Mouse (Mus musculus): ENCODE measurements around the gene Zfyve16.

The Zfyve16 gene

DNA sequence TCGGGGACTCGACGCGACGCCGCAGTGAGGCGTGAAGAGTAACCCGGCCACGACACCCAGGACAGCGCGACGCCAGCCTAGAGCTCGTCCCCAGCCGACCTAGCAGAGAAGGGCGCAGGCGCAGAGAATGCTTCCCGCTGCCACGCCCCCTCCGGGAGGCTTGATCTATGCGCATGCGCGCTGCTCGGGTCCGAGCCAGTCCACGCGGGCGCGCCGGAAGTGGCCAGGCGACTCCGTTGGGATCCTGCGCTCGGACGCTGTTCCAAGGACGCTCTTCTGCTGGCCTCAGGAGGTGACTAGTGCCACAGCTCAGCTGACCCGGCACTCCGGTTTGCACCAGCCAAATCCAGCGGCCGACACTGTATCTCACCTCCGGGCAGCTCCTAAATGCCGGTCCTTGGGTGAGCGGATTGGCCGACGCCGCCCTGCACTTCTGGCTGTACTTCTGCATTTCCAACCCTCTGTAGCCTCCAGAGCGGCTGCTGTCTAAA is at the start of gene Zfyve16:
Gene Zfyve16 (minus strand): TSS at position 148 of the 491 bp plus-strand sequence.
- peak; percentile 98 for DNase-seq

DNA sequence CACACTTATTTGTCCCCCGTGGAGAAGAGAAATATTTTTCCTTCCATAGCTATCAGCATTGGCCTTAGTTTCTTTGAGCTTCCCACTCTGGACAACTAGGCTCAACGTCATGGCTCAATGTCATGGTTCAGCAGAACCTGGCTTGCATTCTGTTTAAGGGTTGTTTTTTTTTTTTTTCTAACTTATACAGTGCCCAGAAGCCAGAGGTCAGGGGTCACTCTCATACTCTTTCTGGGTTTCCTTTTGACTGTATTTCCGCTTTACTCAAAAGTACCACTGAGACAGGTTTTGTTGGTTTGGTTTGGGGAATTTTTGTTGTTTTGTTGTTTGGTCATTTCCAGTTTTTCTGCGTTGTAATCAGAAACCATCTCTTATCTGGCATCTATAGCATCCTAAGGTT is 47.5 kb upstream of the Zfyve16 start:
- DNase-seq = no peak

DNA sequence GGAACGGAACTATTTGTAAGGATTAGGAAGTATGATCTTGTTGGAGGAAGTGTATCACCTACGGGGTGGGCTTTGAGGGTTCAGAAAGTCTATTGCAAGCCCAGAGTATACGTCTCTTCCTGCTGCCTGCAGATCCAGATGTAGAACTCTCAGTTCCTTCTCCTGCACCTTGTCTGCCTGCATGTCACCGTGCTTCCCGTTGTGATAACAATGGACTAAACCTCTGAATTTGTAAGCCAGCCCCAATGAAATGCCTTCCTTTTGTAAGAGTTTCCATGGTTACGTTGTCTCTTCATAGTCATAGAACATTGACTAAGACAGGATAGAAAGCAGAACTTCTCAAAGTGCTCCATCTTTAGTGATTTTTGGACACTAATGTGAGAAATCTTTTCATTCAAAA is 46.0 kb upstream of the Zfyve16 start:
- DNase-seq = no peak

DNA sequence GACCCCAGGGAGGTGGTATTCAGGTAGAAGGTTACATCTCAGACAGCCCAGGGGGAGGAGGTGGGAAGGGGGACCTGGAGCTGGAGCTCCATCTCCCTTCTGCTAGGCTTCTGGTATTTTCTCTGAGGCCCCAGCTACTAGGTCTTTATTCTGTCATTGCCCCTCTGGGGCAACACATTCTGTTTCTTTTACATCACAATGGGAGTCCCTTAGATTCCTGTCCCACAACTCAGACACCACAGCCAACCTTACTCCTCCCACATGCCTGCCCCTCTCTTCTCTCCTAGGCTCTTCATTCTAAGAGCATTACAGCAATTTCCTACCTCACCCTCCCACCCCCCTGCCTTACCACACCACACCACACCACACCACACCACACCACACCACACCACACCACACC is 45.4 kb upstream of the Zfyve16 start, which contains the start of gene Spz1:
Gene Spz1 (minus strand): TSS at position 101 of the 400 bp plus-strand sequence.
- DNase-seq = no peak

DNA sequence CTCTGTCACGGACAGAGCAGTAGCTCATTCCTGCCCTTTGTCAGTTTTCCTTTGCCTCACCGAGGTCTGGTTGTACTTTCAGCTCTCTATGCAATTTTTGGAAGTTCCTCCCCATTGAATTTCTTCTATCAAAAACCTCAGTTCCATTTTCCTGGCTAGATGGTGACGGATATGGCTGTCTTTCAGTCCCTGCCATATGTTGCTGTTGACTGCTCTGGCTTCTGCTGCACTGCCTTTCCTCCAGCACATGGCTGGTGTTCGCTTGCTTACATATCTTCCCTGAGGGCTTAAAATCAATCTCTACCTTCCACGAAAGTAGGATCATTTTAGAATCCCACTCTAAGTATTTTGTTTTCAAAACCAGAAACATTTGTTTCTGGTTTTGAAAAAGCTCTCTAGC is 28.8 kb upstream of the Zfyve16 start:
- no peak for DNase-seq

DNA sequence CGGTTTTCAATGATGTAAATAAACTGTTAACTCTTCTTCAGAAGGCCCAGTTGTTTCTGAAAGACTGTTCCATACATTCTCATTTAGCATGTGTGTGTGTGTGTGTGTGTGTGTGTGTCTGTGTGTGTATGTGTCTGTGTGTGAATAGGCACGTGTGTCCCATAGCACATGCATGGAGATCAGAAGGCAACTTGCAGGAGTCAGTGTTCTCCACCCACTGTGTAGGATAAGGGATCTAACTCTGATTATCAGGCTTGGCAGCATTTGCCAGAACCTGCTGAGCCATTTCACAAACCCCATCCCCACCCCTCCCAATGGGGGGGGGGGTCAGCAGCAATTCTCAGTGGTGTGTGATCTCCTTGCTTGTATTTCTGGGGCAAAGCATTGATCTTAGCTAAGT is 26.6 kb upstream of the Zfyve16 start:
- DNase-seq = no peak

DNA sequence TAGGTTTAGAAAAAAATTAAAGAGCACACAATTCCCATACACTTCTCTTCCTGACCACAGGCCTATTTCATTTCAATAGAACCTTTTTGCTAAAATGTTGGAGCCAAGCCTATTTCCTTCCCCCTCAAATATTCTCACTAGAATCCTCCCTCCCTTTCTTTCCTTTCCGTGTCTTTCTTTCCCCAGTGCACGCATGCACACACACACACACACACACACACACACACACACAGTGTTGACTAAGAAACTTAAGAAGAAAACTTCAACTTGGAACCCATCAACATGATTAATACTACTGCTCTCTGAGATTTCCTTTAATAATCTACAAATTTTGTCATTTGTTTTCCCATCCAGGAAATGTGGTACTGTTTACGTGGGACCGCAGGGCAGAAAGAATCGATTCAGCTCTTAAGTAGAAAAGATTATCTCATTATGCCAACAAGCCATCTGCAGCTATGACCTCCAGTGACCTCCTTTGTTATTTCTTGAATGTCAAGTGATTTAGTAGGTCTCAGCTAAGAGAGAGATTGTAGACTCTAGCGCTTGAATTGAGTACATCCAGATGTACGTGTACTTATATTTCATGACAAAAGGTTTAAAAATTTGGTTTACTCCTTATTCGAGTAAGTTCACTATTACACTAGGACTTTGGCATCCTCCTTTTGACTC is 25.9 kb upstream of the Zfyve16 start:
- no peak for DNase-seq

DNA sequence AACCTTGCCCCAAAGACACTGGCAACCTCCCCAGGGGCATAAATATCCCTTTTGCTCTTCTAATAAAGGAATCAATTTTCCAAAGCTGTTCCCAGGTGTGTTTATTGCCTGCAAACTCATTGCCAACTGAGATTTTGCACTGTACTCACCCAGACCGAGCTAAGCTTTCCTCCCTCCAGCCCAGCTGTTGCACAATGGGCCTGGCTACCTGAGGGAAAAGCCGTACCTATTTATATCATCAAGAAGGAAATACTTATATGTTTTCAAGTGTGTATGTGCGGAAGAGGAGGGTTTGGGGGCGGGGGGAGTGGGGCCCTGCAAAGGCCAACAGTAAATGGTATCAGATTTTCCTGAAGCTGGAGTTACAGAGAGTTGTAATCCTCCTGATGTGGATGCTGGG is 16.4 kb upstream of the Zfyve16 start:
- DNase-seq = no peak

DNA sequence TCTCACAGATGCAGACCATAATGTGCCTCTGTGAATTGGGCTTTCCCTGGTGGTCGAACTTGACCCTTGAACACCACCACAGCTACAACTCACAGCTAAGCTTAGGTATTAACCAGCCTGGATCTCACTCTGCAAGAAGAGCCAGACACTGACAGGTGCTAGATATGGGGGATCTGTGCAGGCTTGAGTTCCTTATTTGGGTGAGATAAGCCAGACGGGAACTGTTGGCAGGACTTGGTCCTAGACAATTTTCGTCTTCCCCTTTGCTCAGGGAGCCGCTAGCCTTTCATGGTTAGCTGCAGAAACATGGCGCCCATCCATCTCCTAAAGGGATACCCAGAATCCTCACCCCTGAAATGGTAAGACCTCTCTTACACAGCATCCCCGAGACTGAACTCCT is 10.3 kb upstream of the Zfyve16 start:
- DNase-seq = no peak

DNA sequence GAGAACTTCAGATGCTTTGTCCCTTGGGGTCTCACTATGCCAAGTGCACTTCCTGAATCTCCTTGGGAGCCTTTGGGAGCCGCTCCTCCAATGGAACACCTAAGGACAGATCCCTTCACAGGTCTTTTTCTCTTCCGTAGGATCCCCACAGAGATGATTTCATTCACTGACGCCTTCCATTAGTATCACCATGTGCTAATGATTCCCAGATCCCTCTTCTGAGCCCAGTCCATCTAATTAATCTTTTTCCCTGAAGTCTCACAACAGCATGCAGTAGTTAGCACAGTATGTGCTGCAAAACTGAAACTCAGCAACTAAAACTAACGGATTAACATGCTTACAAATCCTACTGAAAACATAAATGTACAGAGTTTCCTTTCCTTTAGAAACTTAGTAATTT is 8.5 kb upstream of the Zfyve16 start:
- no peak for DNase-seq

DNA sequence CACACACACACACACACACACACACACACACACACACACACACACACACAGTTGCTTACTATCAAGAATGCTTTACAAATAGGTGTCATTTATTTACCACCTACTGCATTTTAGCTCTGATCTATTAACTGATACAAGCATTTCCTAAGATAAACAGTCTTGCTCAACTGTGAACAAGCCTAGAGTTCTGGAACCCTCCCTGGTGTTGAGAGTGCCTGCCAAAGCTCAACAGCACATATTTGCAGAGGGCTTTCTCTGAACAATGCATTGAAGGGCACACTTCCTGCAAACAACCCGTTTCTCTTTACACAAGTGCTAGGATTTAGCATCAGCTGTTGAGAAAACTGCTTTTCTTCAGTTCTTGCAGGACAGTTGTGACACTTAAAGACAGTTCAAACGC is 3.1 kb upstream of the Zfyve16 start:
- no peak for DNase-seq

DNA sequence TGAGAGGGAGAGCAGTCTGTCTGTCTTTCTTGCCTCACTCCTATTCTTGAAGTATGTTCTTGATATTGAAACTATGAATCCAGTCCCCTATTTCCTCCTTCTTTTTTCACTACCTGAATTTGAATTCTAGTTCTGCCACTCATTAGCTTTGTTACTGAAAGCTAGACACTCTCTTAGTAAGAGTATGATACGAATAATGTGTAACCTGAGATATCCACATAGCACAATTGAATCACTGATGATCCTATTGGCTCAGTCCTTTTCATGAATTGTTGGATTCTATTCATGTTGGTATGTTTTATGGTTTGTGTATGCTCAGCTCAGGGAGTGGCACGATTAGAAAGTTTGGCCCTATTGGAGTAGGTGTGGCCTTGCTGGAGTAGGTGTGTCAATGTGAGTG is 1.5 kb upstream of the Zfyve16 start:
- no peak for DNase-seq

DNA sequence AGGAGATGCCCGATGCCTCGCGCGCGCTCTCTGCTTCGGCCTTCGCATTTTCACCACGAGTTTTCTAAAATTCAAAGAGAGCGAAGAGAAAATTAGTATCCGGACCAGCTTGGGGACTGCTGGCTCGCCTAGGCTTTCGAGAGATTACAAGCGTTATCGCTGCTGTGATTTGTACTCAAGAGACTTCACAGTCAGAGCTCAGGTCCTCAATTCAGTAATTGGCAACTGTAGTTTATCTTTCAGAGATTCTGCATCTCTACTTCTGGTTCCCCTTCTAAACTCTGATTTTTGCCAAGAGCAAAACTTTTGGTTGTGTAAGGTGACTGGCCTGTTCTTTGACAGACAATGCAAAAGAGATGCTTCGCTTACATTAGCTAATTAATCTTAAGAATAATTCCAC is 569 bp upstream of the Zfyve16 start:
- no peak for DNase-seq

DNA sequence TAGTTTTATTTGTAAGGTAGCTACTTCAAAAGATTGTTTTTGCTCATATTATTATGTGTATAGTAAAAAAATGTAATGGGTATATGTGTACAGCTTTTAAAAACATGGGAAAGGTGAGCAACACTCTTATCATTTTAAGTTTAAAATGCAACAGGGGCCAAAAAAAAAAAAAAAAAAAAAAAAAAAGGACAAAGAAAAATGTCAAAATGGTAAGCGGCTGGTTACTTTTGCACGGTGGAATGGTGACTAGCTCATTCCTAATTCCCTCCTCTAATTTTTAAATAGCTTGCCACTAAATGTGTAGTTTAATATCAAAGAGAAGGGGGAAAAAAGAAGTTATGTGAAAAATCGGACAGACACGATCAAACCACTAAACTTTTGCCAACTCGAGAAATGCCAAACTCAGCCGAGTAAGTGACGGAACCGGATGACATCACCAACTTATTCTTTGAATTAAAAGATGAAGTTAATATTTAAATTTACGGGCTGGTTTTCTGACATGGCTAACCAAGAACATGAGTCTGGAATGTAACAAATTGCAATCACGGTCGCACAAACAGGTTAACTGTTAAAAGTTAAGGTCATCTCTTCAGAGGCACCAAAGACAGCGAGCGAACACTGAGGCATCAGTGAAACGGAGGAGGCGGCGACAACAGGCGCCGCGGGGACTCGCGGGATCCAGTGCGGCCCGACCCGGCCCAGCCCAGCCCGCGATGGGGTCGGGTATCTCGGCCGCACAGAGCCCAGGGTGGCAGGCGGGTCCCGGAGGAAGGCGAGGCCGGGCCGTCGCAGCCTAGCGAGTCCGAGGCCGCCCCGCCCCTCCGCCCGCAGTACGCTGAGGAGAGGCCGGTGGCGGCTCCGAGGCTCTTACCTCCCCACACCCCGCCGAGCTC is 594 bp downstream of the Zfyve16 start:
- no peak for DNase-seq

DNA sequence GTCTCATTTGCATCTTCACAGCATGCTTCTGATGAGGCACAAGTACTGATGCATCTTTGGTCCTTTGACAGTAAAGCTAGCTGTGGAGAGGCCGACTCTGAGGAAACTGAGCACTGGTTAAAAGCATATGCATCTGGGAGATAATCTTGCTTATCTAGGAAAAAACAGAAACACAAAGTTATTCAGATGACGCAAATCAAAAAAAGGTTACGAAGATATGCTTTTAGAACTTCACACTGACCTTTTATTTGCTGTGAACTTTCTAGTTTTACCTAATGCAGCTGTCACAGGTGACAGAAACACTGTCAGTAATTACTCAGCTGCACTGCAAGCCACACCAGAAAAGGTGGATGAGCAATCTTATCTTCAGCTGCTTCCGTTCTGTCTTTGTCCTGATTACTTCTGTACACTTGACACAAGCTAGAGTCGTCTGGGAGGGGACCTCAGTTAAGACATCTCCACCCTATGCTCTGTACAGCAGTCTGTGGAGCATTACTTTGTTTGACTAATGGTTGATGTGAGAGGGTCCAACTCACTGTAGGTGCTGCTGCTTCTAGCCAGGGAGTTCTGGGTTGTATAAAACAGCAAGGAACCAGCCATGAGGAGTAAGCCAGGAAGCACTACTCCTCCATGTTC is 7.4 kb downstream of the Zfyve16 start:
- DNase-seq = no peak

DNA sequence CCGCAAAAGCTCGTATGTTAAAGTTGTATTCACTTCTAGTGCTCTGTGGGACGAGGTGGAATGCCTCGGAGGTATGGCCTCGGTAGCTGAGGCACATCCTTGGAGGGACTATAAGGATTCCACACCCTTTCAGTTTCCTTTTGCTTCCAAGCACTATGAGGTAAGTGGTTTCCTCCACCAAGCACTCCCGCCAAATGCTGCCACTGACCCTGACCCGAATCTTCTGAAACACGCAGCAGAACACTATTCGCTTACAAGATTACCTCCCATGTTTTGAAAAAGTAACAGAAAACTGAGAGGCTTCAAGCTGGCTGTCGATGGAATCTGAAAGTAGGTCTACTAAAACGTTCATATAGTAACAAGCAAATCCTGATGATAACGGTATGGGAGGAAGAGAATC is 25.8 kb downstream of the Zfyve16 start:
- DNase-seq = no peak

DNA sequence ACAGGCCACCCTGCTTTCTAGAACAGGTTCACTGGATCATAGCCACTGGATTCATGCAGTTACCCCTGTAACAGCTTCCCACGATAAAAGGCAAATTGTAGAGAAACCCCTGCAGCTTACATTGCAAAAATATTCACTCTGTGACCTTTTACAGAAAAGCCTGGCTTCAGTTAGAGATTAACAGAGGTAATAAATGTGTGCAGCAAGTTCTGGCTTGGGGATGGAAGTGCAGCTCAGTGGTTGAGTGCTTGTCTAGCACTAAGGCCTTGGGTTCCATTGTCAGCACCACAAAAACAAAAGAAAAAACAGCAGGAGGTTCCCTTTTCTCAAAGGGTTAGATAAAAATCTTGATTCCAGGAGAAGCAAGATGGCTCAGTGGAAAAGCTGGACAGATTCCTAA is 38.7 kb downstream of the Zfyve16 start:
- DNase-seq = no peak

DNA sequence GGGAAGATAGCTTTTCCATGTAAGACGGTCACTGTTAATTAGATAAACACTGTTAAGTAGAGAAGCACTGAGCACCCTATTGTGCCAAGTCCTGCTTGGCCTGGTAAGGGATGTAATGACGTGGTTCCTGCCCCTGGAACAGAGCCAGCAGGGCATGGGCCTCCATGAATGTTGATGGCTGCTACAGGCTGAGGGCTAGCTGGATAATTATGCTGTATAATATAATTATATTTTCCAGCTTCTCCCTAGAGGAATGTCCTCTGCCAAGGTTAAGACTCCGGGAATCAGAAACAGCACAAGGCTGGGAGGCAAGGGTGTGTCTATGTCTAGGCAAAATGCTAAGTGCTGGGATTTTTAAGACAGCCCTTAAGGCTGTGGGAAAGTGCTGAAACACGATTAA is 39.9 kb downstream of the Zfyve16 start:
- no peak for DNase-seq

DNA sequence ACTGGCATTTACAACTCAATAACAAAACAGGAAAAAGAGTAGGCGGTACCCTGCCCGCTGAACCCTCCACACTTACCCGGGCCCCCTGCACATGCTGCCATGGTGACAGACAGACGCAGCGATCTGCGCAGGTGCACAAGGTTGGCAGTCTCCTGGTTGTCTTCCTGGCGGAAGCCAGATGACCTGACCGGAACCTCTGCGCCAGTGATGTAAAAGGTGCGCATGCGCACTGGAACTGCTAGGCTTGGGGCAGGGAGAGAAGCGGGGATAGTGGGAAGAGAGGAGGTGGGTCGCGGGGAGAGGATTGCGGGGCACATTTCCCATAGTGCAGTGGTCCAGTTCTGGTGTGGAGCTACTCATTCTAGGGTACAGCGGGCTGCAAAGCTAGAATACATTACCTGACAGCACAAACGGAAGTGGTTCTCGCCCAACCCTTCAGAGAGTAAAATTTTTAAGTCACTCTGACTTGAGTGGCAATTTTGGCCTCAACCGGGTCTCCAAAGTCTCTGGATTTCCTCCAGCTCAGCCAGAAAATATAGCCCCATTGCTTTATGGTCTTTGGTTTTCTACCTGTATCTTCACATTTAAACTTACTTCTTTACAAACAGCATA is 46.7 kb downstream of the Zfyve16 start, which contains the start of gene Fam151b:
Gene Fam151b (minus strand): TSS at position 164 of the 612 bp plus-strand sequence.
- peak; percentile 90 for DNase-seq

DNA sequence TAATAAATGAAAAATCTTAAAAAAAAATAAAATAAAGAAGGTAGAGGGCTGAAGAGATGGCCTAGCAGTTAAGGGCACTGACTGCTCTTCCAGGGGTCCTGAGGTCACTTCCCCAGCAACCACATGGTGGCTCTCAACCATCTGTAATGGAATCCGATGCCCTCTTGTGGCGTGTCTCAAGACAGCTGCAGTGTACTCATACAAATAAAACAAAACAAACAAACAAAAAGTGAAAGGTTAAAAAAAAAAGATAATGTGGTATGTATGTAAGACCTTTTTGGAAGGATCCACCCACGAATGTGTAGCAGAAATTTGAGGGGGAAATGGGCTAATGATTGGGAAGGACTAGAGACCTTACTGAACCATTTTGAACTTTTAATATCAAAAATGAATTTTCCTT is 47.3 kb downstream of the Zfyve16 start:
- peak; percentile 56 for DNase-seq

DNA sequence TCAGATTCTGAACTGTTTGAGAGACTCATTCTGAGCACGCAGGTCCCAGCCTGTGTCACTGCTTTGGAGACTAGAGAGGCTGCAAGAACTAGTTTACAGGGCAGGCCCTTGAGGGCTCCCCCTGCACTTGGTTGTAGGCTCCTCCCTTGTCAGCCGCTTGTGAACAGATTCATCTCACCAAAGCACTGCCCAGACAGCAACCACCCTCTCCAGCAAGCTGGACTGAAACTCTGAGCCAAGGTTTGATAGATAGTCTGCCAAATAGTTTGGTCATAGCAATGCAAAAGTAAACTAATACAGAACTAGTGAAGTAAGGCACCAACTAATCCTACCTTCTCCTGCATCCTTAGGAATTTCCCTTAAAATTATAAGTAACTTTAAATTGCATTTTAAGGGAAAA is 60.5 kb downstream of the Zfyve16 start:
- DNase-seq = no peak

DNA sequence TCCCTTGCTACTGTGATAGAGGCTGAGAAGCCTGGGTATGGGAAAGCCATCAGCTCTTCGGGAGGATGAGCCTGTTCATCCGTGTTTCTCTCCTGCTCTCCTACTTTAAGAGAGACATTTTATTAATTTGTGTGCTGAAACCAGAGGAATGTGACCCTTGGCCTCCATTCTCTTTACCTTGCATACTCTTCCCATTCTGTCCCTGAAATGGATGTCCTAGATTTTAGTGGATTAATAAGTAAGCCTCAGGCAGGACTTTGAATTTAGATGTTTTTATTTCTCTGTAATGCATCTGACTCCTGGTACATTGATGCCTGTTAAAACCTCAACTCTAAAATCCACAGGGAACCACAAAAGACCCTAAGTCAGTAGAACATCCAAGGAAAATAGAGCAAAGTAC is 61.3 kb downstream of the Zfyve16 start:
- DNase-seq = no peak

DNA sequence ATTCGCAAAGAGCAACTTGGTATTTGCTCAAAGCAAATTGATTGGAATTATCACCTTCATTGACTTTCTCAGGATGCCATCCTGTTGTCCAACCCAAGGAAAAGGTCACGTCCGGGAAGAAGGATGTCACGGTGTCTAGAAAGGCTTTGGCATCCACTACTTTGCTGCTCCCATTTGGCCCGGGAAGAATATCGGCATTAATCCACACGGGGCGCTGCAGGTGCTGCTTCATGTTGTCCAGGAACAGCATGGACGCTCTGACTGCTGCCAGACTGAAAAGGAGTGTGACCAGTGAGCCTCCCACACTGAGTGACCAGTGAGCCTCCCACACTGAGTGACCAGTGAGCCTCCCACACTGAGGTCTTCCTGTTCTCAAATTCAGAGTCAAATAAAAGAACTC is 62.8 kb downstream of the Zfyve16 start:
- DNase-seq = no peak

Data from lung, postnatal 14 days (tissue).